Mouse (Mus musculus) cerebellum, adult 2 months (tissue): ENCODE results near the gene Plekha8.

Experiments used
- CTCF ChIP-seq: fragments of 200-500 bp; IDR thresholded peaks from 2 replicates; pipeline ENCODE4 v1.5.1; 2011; ENCODE audit warnings: low read depth, mild to moderate bottlenecking, control low read depth, low read length, moderate library complexity, borderline replicate concordance; ENCODE audit not compliant: insufficient read depth
- POLR2A ChIP-seq: fragments of 200-500 bp; IDR thresholded peaks from 2 replicates; pipeline ENCODE4 v1.6.1; 2011; ENCODE audit warnings: low read length, control low read depth, borderline replicate concordance; ENCODE audit not compliant: insufficient read depth

DNA sequence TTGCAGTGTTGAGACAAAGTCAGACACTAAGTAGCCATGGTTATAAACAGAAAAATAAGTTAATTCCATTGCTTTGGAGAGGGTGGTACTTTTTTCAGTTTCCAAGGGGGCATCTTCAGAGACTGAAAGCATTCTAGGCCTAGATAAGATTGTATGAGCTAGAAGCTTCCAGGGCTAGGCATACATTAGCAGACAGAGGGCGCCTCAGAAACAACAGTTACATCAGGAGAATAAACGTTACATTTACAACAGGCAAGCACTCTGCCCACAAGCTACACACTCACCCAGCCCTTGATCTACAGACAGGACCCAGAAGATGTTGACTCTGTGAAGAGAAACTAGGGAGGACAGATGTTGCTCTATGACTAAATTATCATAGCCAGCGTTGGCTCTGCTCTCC is 36.6 kb downstream of the Plekha8 start:
- TF ChIP-seq CTCF (no peak; the same call in 1 of the 2 replicates), POLR2A (no peak)
